Mouse (Mus musculus) cerebellum, adult 2 months (tissue): ENCODE measurements around the gene Pax2. TPM values are rescaled to one million over a fixed set of nuclear protein-coding genes. Genes with fewer than 3 reads are reported as not detected.
A peak's percentile ranks its signal among the peaks of the same experiment; 100 is the strongest.

Experiments
- DNase-seq, 2 experiments: peaks; one replicate each; pipeline ENCODE4 v3.0.0; 2021
- H3K27ac ChIP-seq: fragments of 200-500 bp; 2 replicates; pipeline ENCODE4 v1.5.1; 2012; ENCODE audit warnings: low read length, control low read depth, inconsistent platforms; ENCODE audit not compliant: insufficient read depth
- H3K27me3 ChIP-seq: fragments of 200-500 bp; 2 replicates; pipeline ENCODE4 v1.6.1; 2012; ENCODE audit warnings: inconsistent platforms, mild to moderate bottlenecking, low read length, moderate library complexity; ENCODE audit not compliant: control insufficient read depth, insufficient read depth
- H3K4me1 ChIP-seq: fragments of 200-500 bp; 2 replicates; pipeline ENCODE4 v1.6.1; 2011; ENCODE audit warnings: low read length; ENCODE audit not compliant: control insufficient read depth, insufficient read depth
- H3K4me3 ChIP-seq: fragments of 200-500 bp; replicated peaks from 2 replicates; pipeline ENCODE3; 2011; ENCODE audit warnings: mild to moderate bottlenecking, low read depth, low read length, control low read depth; ENCODE audit not compliant: insufficient read depth
- CTCF ChIP-seq: fragments of 200-500 bp; IDR thresholded peaks from 2 replicates; pipeline ENCODE4 v1.5.1; 2011; ENCODE audit warnings: low read depth, mild to moderate bottlenecking, control low read depth, low read length, moderate library complexity, borderline replicate concordance; ENCODE audit not compliant: insufficient read depth
- POLR2A ChIP-seq: fragments of 200-500 bp; IDR thresholded peaks from 2 replicates; pipeline ENCODE4 v1.6.1; 2011; ENCODE audit warnings: low read length, control low read depth, borderline replicate concordance; ENCODE audit not compliant: insufficient read depth
- WGBS: fragments of 180-500 bp; shearing (Covaris S2); methylation state at CpG from one replicate; pipeline ENCODE4 v1.1.7; 2018; 5-methylcytosine and 5-hydroxymethylcytosine counted together
- polyA plus RNA-seq: library from polyadenylated mRNA; depleted of rRNA; stranded (reverse); fragments of >200 nt; gene quantifications from 2 replicates; pipeline ENCODE4 v1.2.3, GENCODE M21; 2012

Pax2 gene
- polyA plus RNA-seq, 1 experiment: 8.4 TPM

- no peak overlapping the region for H3K27ac ChIP-seq
Measured at GRCm38 (mm10) chr19:44822295-44822694, 66.5 kb downstream of the Pax2 start.

GRCm38 (mm10) chr19:44823657-44824056, 67.8 kb downstream of the Pax2 start:
- no peak for TF ChIP-seq POLR2A
- TF ChIP-seq CTCF: no peak
- Histone ChIP-seq H3K4me1 (no peaks in the 10 kb centered on the region), H3K27me3 (no peaks in the 10 kb centered on the region; the same call in 1 of the 2 replicates), H3K27ac (no peak overlapping the region), H3K4me3 (no peak overlapping the region)
- 70% methylated on average over 3 of the region's 3 CpGs for WGBS
- no peak for DNase-seq

More at GRCm38 (mm10) chr19:44822295-44822694, 66.5 kb downstream of the Pax2 start:
- TF ChIP-seq CTCF (no peak), POLR2A (no peak)
- no peak for DNase-seq
- WGBS: 79% methylated on average over 5 of the region's 5 CpGs
- no peaks in the 10 kb centered on the region; the same call in 1 of the 2 replicates for H3K27me3 ChIP-seq
- no peaks in the 10 kb centered on the region for H3K4me1 ChIP-seq
- H3K4me3 ChIP-seq: no peak overlapping the region

- 36% methylated on average over 11 of the region's 11 CpGs for WGBS
Measured at GRCm38 (mm10) chr19:44825216-44825768, 69.4 kb downstream of the Pax2 start.

GRCm38 (mm10) chr19:44825819-44826218, 70.0 kb downstream of the Pax2 start:
- TF ChIP-seq CTCF (no peak), POLR2A (no peak)
- WGBS: 37% methylated on average over 4 of the region's 4 CpGs
- Histone ChIP-seq H3K4me1 (no peaks in the 10 kb centered on the region), H3K27ac (no peak overlapping the region), H3K27me3 (no peaks in the 10 kb centered on the region; the same call in 1 of the 2 replicates), H3K4me3 (no peak overlapping the region)
- no peak for DNase-seq

More at GRCm38 (mm10) chr19:44825216-44825768, 69.4 kb downstream of the Pax2 start:
- TF ChIP-seq CTCF (no peak), POLR2A (no peak)
- H3K27me3 ChIP-seq: no peaks in the 10 kb centered on the region; the same call in 1 of the 2 replicates
- H3K27ac ChIP-seq: no peak overlapping the region
- DNase-seq: no peak
- H3K4me3 ChIP-seq: no peak overlapping the region
- no peaks in the 10 kb centered on the region for H3K4me1 ChIP-seq

- 22% methylated on average over 1 of the region's 1 CpGs for WGBS
- Histone ChIP-seq H3K27me3 (peaks cover 14% of the 10 kb centered on the region; the same call in 1 of the 2 replicates), H3K4me1 (peaks cover 4% of the 10 kb centered on the region; the same call in 1 of the 2 replicates), H3K4me3 (no peak overlapping the region), H3K27ac (no peak overlapping the region)
- DNase-seq: no peak
- TF ChIP-seq CTCF: no peak
- no peak for TF ChIP-seq POLR2A
Measured at GRCm38 (mm10) chr19:44833391-44833790, 77.5 kb downstream of the Pax2 start.

GRCm38 (mm10) chr19:44834218-44835041, 78.6 kb downstream of the Pax2 start:
- peaks cover 15% of the 10 kb centered on the region; the same call in 1 of the 2 replicates for H3K27me3 ChIP-seq
- TF ChIP-seq CTCF (no peak), POLR2A (no peak)
- DNase-seq: no peak
- no peak overlapping the region for H3K27ac ChIP-seq
- H3K4me3 ChIP-seq: no peak overlapping the region
- WGBS: 18% methylated on average over 11 of the region's 11 CpGs
- H3K4me1 ChIP-seq: peaks cover 4% of the 10 kb centered on the region; the same call in 1 of the 2 replicates

GRCm38 (mm10) chr19:44835042-44835930, 79.4 kb downstream of the Pax2 start:
- WGBS: 8% methylated on average over 34 of the region's 34 CpGs
- DNase-seq: peak in 1 of 2 experiments; percentile 13
- no peak overlapping the region for H3K4me3 ChIP-seq
- TF ChIP-seq CTCF (no peak), POLR2A (no peak)
- H3K27ac ChIP-seq: no peak overlapping the region
- H3K27me3 ChIP-seq: peaks cover 15% of the 10 kb centered on the region; the same call in 1 of the 2 replicates
- H3K4me1 ChIP-seq: peaks cover 4% of the 10 kb centered on the region; the same call in 1 of the 2 replicates
